16 mouse cellular contexts compared by ENCODE assay signal in genomic region chr10:61325782-61326328, GRCm38 (mm10). TPM values are rescaled to one million over a fixed set of nuclear protein-coding genes. Genes with fewer than 3 reads are reported as not detected.
A peak's percentile ranks its signal among the peaks of the same experiment; 100 is the strongest.
DNase-seq lines count a peak whose midpoint lies in the region; ATAC-seq and TF ChIP-seq lines count a peak whose summit lies in the region.
"Had no signal": no experiment of that assay in that cellular context is flagged by ENCODE, and none has a peak within 500 bp of the region (broad histone marks: within the 10 kb centered on the region; RNA-seq: fewer than 3 reads in every experiment).

No protein-coding gene starts in this region.

- H3K9ac ChIP-seq in heart, embryonic 15.5 days: no peak overlapping the region
- no peak overlapping the region for H3K9ac ChIP-seq in midbrain, embryonic 11.5 days (ENCODE audit: low read length)
- H3K9ac ChIP-seq in midbrain, postnatal 0 days (replicated peaks; ENCODE audit: low read length, poor library complexity, severe bottlenecking): no peak overlapping the region
- no peak overlapping the region for H3K9ac ChIP-seq in limb, embryonic 14.5 days (ENCODE audit: low read depth, low read length, severe bottlenecking)
- H3K9ac ChIP-seq in intestine, embryonic 16.5 days (ENCODE audit: low read depth, low read length): no peak overlapping the region
- no peak overlapping the region for H3K9ac ChIP-seq in intestine, embryonic 15.5 days
- H3K9ac ChIP-seq: forebrain, embryonic 12.5 days; liver, embryonic 13.5 days had no signal

- H3K4me3 ChIP-seq in heart, embryonic 15.5 days: no peak overlapping the region
- no peak overlapping the region for H3K4me3 ChIP-seq in midbrain, embryonic 11.5 days (ENCODE audit: low read depth, low read length)
- no peak overlapping the region for H3K4me3 ChIP-seq in midbrain, postnatal 0 days (ENCODE audit: low read depth, low read length)
- no peak overlapping the region for H3K4me3 ChIP-seq in limb, embryonic 14.5 days (replicated peaks; ENCODE audit: low read length)
- H3K4me3 ChIP-seq in intestine, embryonic 16.5 days (ENCODE audit: low read length): no peak overlapping the region
- H3K4me3 ChIP-seq in intestine, embryonic 15.5 days (replicated peaks): no peak overlapping the region
- H3K4me3 ChIP-seq: forebrain, embryonic 12.5 days; left cerebral cortex, adult 2 months; liver, embryonic 13.5 days had no signal

- H3K4me2 ChIP-seq in heart, embryonic 15.5 days: no peak overlapping the region
- H3K4me2 ChIP-seq in midbrain, embryonic 11.5 days: no peak overlapping the region
- no peak overlapping the region for H3K4me2 ChIP-seq in midbrain, postnatal 0 days (ENCODE audit: low read depth, low read length, poor library complexity, severe bottlenecking)
- no peak overlapping the region for H3K4me2 ChIP-seq in limb, embryonic 14.5 days (replicated peaks; ENCODE audit: low read depth, low read length, severe bottlenecking)
- H3K4me2 ChIP-seq in intestine, embryonic 16.5 days (ENCODE audit: low read depth, low read length): no peak overlapping the region
- H3K4me2 ChIP-seq in intestine, embryonic 15.5 days (replicated peaks): no peak overlapping the region
- H3K4me2 ChIP-seq: forebrain, embryonic 12.5 days; liver, embryonic 13.5 days had no signal

- no peak for TF ChIP-seq POLR2A in limb, embryonic 14.5 days (IDR thresholded peaks at IDR 0.05; ENCODE audit: borderline replicate concordance, extremely low read depth, insufficient read depth, insufficient read length)

- no peak for DNase-seq in heart, postnatal 25 days (ENCODE audit: low spot score)
- DNase-seq in midbrain, embryonic 11.5 days (ENCODE audit: low spot score, missing footprints): peak; percentile 74
- no peak for DNase-seq in midbrain, postnatal 0 days (ENCODE audit: low spot score)
- peak; percentile 92 for DNase-seq in ZHBTc4 (ENCODE audit: low read depth, low spot score)
- DNase-seq in limb, embryonic 14.5 days (ENCODE audit: low spot score): peak; percentile 36
- DNase-seq: cerebellum, adult 11-12 months; heart, postnatal 4 days; liver, embryonic 13.5 days had no signal

- H3K9me3 ChIP-seq in heart, embryonic 15.5 days (replicated peaks): no peaks in the 10 kb centered on the region
- H3K9me3 ChIP-seq in midbrain, embryonic 11.5 days (ENCODE audit: control insufficient read depth, low read length): no peaks in the 10 kb centered on the region
- H3K9me3 ChIP-seq in midbrain, postnatal 0 days (ENCODE audit: low read length): no peaks in the 10 kb centered on the region
- H3K9me3 ChIP-seq in limb, embryonic 14.5 days (ENCODE audit: control insufficient read depth, low read length): no peaks in the 10 kb centered on the region
- no peaks in the 10 kb centered on the region for H3K9me3 ChIP-seq in intestine, embryonic 16.5 days (ENCODE audit: control insufficient read depth, low read length)
- H3K9me3 ChIP-seq in intestine, embryonic 15.5 days: no peaks in the 10 kb centered on the region
- H3K9me3 ChIP-seq: forebrain, embryonic 12.5 days; liver, embryonic 13.5 days had no signal

- intact Hi-C loops in heart, postnatal 25 days (cut with DNase I): no loop called here

- peaks cover 26% of the 10 kb centered on the region for H3K4me1 ChIP-seq in heart, embryonic 15.5 days (replicated peaks)
- H3K4me1 ChIP-seq in midbrain, embryonic 11.5 days (ENCODE audit: control insufficient read depth, insufficient read depth, low read length): 0 out of 2 replicates have a peak, but pooled peaks cover 3% of the 10 kb centered on the region
- no peaks in the 10 kb centered on the region for H3K4me1 ChIP-seq in midbrain, postnatal 0 days (ENCODE audit: insufficient read depth, low read length)
- no peaks in the 10 kb centered on the region; the same call in 1 of the 2 replicates for H3K4me1 ChIP-seq in limb, embryonic 14.5 days (ENCODE audit: control insufficient read depth, insufficient read depth, low read length)
- H3K4me1 ChIP-seq in intestine, embryonic 16.5 days (ENCODE audit: control insufficient read depth, insufficient read depth, low read length): no peaks in the 10 kb centered on the region
- H3K4me1 ChIP-seq in intestine, embryonic 15.5 days (replicated peaks): peaks cover 3% of the 10 kb centered on the region; the same call in 1 of the 2 replicates
- H3K4me1 ChIP-seq: liver, embryonic 13.5 days had no signal

- peaks cover 21% of the 10 kb centered on the region for H3K36me3 ChIP-seq in heart, embryonic 15.5 days
- peaks cover 2% of the 10 kb centered on the region; the same call in 1 of the 2 replicates for H3K36me3 ChIP-seq in midbrain, embryonic 11.5 days (ENCODE audit: control insufficient read depth, insufficient read depth, low read length)
- peaks cover 19% of the 10 kb centered on the region; the same call in 1 of the 2 replicates for H3K36me3 ChIP-seq in midbrain, postnatal 0 days (ENCODE audit: insufficient read depth, low read length)
- peaks cover 17% of the 10 kb centered on the region for H3K36me3 ChIP-seq in limb, embryonic 14.5 days (ENCODE audit: control insufficient read depth, insufficient read depth, low read length)
- H3K36me3 ChIP-seq in intestine, embryonic 16.5 days (ENCODE audit: control insufficient read depth, insufficient read depth, low read length): no peaks in the 10 kb centered on the region
- no peaks in the 10 kb centered on the region for H3K36me3 ChIP-seq in intestine, embryonic 15.5 days

- ATAC-seq in heart, embryonic 15.5 days (replicated peaks; ENCODE audit: insufficient number of reproducible peaks, insufficient read depth, low FRiP score, low read depth): peak; percentile 66
- no peak for ATAC-seq in midbrain, embryonic 11.5 days (ENCODE audit: low FRiP score)
- ATAC-seq in midbrain, postnatal 0 days (ENCODE audit: low FRiP score): no peak
- ATAC-seq in limb, embryonic 14.5 days (ENCODE audit: low FRiP score, low read depth): peak; percentile 45; the same call in 1 of the 2 replicates
- ATAC-seq in intestine, embryonic 16.5 days: no peak
- no peak for ATAC-seq in intestine, embryonic 15.5 days

- no peak for TF ChIP-seq CTCF in midbrain, postnatal 0 days (IDR thresholded peaks at IDR 0.05)

- no peaks in the 10 kb centered on the region for H3K27me3 ChIP-seq in heart, embryonic 15.5 days
- no peaks in the 10 kb centered on the region for H3K27me3 ChIP-seq in midbrain, embryonic 11.5 days (ENCODE audit: control insufficient read depth, insufficient read depth, low read length)
- H3K27me3 ChIP-seq in midbrain, postnatal 0 days (ENCODE audit: insufficient read depth, low read length): no peaks in the 10 kb centered on the region
- H3K27me3 ChIP-seq in limb, embryonic 14.5 days (ENCODE audit: control insufficient read depth, insufficient read depth, low read length): no peaks in the 10 kb centered on the region
- no peaks in the 10 kb centered on the region for H3K27me3 ChIP-seq in intestine, embryonic 16.5 days (replicated peaks; ENCODE audit: control insufficient read depth, insufficient read depth, low read length)
- H3K27me3 ChIP-seq in intestine, embryonic 15.5 days (replicated peaks): no peaks in the 10 kb centered on the region
- H3K27me3 ChIP-seq: forebrain, embryonic 12.5 days; liver, embryonic 13.5 days had no signal

- peak overlapping the region; percentile 63 for H3K27ac ChIP-seq in heart, embryonic 15.5 days
- no peak overlapping the region for H3K27ac ChIP-seq in midbrain, embryonic 11.5 days (ENCODE audit: low read depth, low read length)
- no peak overlapping the region for H3K27ac ChIP-seq in midbrain, postnatal 0 days (ENCODE audit: low read depth, low read length)
- H3K27ac ChIP-seq in limb, embryonic 14.5 days (replicated peaks; ENCODE audit: low read depth, low read length): peak overlapping the region; percentile 48; the same call in 1 of the 2 replicates
- H3K27ac ChIP-seq in intestine, embryonic 16.5 days (ENCODE audit: low read length): no peak overlapping the region
- no peak overlapping the region for H3K27ac ChIP-seq in intestine, embryonic 15.5 days
- H3K27ac ChIP-seq: forebrain, embryonic 12.5 days; left cerebral cortex, adult 2 months; liver, embryonic 13.5 days had no signal

- WGBS in heart, embryonic 15.5 days: 27% methylated on average over 9 of the region's 9 CpGs
- 37% methylated on average over 9 of the region's 9 CpGs for WGBS in midbrain, embryonic 11.5 days
- 37% methylated on average over 9 of the region's 9 CpGs for WGBS in midbrain, postnatal 0 days
- 35% methylated on average over 9 of the region's 9 CpGs for WGBS in limb, embryonic 14.5 days
- 50% methylated on average over 9 of the region's 9 CpGs for WGBS in intestine, embryonic 16.5 days
- whole genome bisulfite sequencing in intestine, embryonic 15.5 days: 48% methylated on average over 9 of the region's 9 CpGs

RNA-seq across cellular contexts. Expression of gene Prf1, which starts 28.2 kb away (rescaled TPM):
- polyA plus RNA-seq in heart, embryonic 15.5 days (2015; fragmentation: Nextera tagmentation; extraction: Ambion mirVana): 0.09 TPM in 1 of 2 replicates, not detected in the other
- total RNA-seq in heart, postnatal 25 days (2021): not detected
- 0.07 TPM in 1 of 2 replicates, not detected in the other for polyA plus RNA-seq in midbrain, embryonic 11.5 days (2014; fragmentation: Nextera tagmentation; extraction: Ambion mirVana)
- not detected in 2 replicates for total RNA-seq in midbrain, postnatal 0 days (2014; rRNA removed)
- polyA plus RNA-seq in midbrain, postnatal 0 days (2015; fragmentation: Nextera tagmentation; extraction: Ambion mirVana): not detected in 2 replicates
- polyA plus RNA-seq in limb, embryonic 14.5 days (2012; rRNA removed): 0.06 TPM in 1 of 2 replicates, not detected in the other
- 0.12 TPM in 1 of 2 replicates, not detected in the other for polyA plus RNA-seq in limb, embryonic 14.5 days (2014; fragmentation: Nextera tagmentation; extraction: Ambion mirVana)
- polyA plus RNA-seq in intestine, embryonic 16.5 days (2015; fragmentation: Nextera tagmentation; extraction: Ambion mirVana): 0.06 TPM in 1 of 2 replicates, not detected in the other
- 0.06 TPM in 1 of 2 replicates, not detected in the other for polyA plus RNA-seq in intestine, embryonic 15.5 days (2015; fragmentation: Nextera tagmentation; extraction: Ambion mirVana)
- total RNA-seq: gastrocnemius, adult 18-20 months; left cerebral cortex, adult 2 months had no signal
- polyA plus RNA-seq: cortical plate, adult 2 months; forebrain, embryonic 12.5 days; intestine, embryonic 14.5 days; liver, embryonic 13.5 days had no signal

RNA-seq across cellular contexts. Expression of gene Adamts14, which starts 52.6 kb away (rescaled TPM):
- polyA plus RNA-seq in heart, embryonic 15.5 days (2015; fragmentation: Nextera tagmentation; extraction: Ambion mirVana): 1.4 and 2.3 TPM in 2 replicates
- 1 to 10 TPM; 1.6 to 2.4 TPM for total RNA-seq in heart, postnatal 25 days (2021)
- polyA plus RNA-seq in midbrain, embryonic 11.5 days (2014; fragmentation: Nextera tagmentation; extraction: Ambion mirVana): 0.21 and 0.31 TPM in 2 replicates
- 1.1 and 1.6 TPM in 2 replicates for total RNA-seq in midbrain, postnatal 0 days (2014; rRNA removed)
- polyA plus RNA-seq in midbrain, postnatal 0 days (2015; fragmentation: Nextera tagmentation; extraction: Ambion mirVana): 0.27 and 0.31 TPM in 2 replicates
- polyA plus RNA-seq in limb, embryonic 14.5 days (2012; rRNA removed): 11.1 and 13.7 TPM in 2 replicates
- polyA plus RNA-seq in limb, embryonic 14.5 days (2014; fragmentation: Nextera tagmentation; extraction: Ambion mirVana): 3.5 and 5.1 TPM in 2 replicates
- polyA plus RNA-seq in intestine, embryonic 16.5 days (2015; fragmentation: Nextera tagmentation; extraction: Ambion mirVana): 0.75 TPM in 2 replicates
- 0.66 and 0.78 TPM in 2 replicates for polyA plus RNA-seq in intestine, embryonic 15.5 days (2015; fragmentation: Nextera tagmentation; extraction: Ambion mirVana)

RNA-seq across cellular contexts. Expression of gene Pald1, which starts 57.5 kb away (rescaled TPM):
- 21.8 and 25.9 TPM in 2 replicates for polyA plus RNA-seq in heart, embryonic 15.5 days (2015; fragmentation: Nextera tagmentation; extraction: Ambion mirVana)
- total RNA-seq in heart, postnatal 25 days (2021): 10 to 100 TPM; 16.1 to 21.9 TPM
- polyA plus RNA-seq in midbrain, embryonic 11.5 days (2014; fragmentation: Nextera tagmentation; extraction: Ambion mirVana): 15.3 and 17.3 TPM in 2 replicates
- total RNA-seq in midbrain, postnatal 0 days (2014; rRNA removed): 25.2 and 27.1 TPM in 2 replicates
- polyA plus RNA-seq in midbrain, postnatal 0 days (2015; fragmentation: Nextera tagmentation; extraction: Ambion mirVana): 16.0 and 16.8 TPM in 2 replicates
- 24.9 and 28.2 TPM in 2 replicates for polyA plus RNA-seq in limb, embryonic 14.5 days (2012; rRNA removed)
- polyA plus RNA-seq in limb, embryonic 14.5 days (2014; fragmentation: Nextera tagmentation; extraction: Ambion mirVana): 18.8 and 19.4 TPM in 2 replicates
- 13.2 and 15.0 TPM in 2 replicates for polyA plus RNA-seq in intestine, embryonic 16.5 days (2015; fragmentation: Nextera tagmentation; extraction: Ambion mirVana)
- 14.5 and 16.3 TPM in 2 replicates for polyA plus RNA-seq in intestine, embryonic 15.5 days (2015; fragmentation: Nextera tagmentation; extraction: Ambion mirVana)

Comparison
In these comparisons a context has a peak if more than half of its experiments do, and no peak if none do; other contexts are left out.
1. DNase-seq: peak in midbrain, embryonic 11.5 days (single experiment), ZHBTc4 (single experiment) and limb, embryonic 14.5 days (single experiment); none in heart, postnatal 25 days (single experiment) and midbrain, postnatal 0 days (single experiment).
2. ATAC-seq: peak in heart, embryonic 15.5 days (single experiment) and limb, embryonic 14.5 days (single experiment); none in midbrain, embryonic 11.5 days (single experiment), midbrain, postnatal 0 days (single experiment), intestine, embryonic 16.5 days (single experiment) and intestine, embryonic 15.5 days (single experiment).
3. H3K27ac ChIP-seq: peak in heart, embryonic 15.5 days (single experiment) and limb, embryonic 14.5 days (single experiment); none in midbrain, embryonic 11.5 days (single experiment), midbrain, postnatal 0 days (single experiment), intestine, embryonic 16.5 days (single experiment) and intestine, embryonic 15.5 days (single experiment).